Comparison of ENCODE assay signal across 10 mouse cellular contexts in the genomic region with DNA sequence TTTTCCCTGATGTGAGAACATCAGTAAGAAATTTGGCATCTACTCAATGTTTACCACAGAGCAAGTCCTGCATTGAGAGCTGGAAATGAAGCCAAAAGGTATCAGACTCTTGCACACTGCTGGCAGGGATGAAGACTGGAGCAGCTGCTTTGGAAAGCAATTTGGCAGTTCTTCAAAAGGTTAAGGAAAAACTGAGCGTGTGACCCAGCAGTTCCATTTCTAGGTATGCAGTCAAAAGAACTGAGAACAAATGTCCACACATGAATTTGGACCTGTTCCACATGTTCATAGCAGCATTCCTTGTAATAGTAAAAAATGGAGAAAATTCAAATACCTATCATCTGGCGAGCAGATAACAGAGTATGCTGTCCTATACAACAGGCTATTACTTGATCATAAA. TPM values are rescaled to one million over a fixed set of nuclear protein-coding genes. Genes with fewer than 3 reads are reported as not detected.
DNase-seq lines count a peak whose midpoint lies in the region; ATAC-seq and TF ChIP-seq lines count a peak whose summit lies in the region.
"Had no signal": no experiment of that assay in that cellular context is flagged by ENCODE, and none has a peak within 500 bp of the region (broad histone marks: within the 10 kb centered on the region; RNA-seq: fewer than 3 reads in every experiment).

No protein-coding gene starts in this region.

- H3K4me2 ChIP-seq in stomach, postnatal 0 days (replicated peaks; ENCODE audit: low read depth) = no peak overlapping the region
- H3K4me2 ChIP-seq: midbrain, embryonic 15.5 days had no signal

- H3K36me3 ChIP-seq in spleen, adult 2 months (ENCODE audit: control insufficient read depth, insufficient read depth, low read length) = no peaks in the 10 kb centered on the region
- H3K36me3 ChIP-seq in stomach, postnatal 0 days (ENCODE audit: control insufficient read depth, insufficient read depth, low read length) = no peaks in the 10 kb centered on the region
- H3K36me3 ChIP-seq: midbrain, embryonic 15.5 days had no signal

- H3K9ac ChIP-seq in stomach, postnatal 0 days (ENCODE audit: low read length) = no peak overlapping the region
- H3K9ac ChIP-seq: midbrain, embryonic 15.5 days had no signal

- no peaks in the 10 kb centered on the region for H3K27me3 ChIP-seq in spleen, adult 2 months (ENCODE audit: control insufficient read depth, insufficient read depth, low read length)
- no peaks in the 10 kb centered on the region for H3K27me3 ChIP-seq in stomach, postnatal 0 days (ENCODE audit: control insufficient read depth, insufficient read depth, low read length)
- H3K27me3 ChIP-seq: midbrain, embryonic 15.5 days had no signal

- intact Hi-C loops in heart, postnatal 10 days (cut with DNase I) = no loop called here

- H3K9me3 ChIP-seq in stomach, postnatal 0 days (ENCODE audit: control insufficient read depth, low read length) = no peaks in the 10 kb centered on the region
- H3K9me3 ChIP-seq: midbrain, embryonic 15.5 days had no signal

- H3K4me3 ChIP-seq in spleen, adult 2 months (ENCODE audit: extremely low read depth, insufficient read depth, insufficient read length) = no peak overlapping the region
- no peak overlapping the region for H3K4me3 ChIP-seq in stomach, postnatal 0 days (ENCODE audit: low read depth, low read length)
- H3K4me3 ChIP-seq: midbrain, embryonic 15.5 days had no signal

- H3K27ac ChIP-seq in spleen, adult 2 months (ENCODE audit: insufficient read depth, low read length) = peak overlapping the region; percentile 42; the same call in 1 of the 2 replicates
- no peak overlapping the region; the same call in 1 of the 2 replicates for H3K27ac ChIP-seq in stomach, postnatal 0 days (replicated peaks)
- H3K27ac ChIP-seq: midbrain, embryonic 15.5 days had no signal

- TF ChIP-seq CTCF in spleen, adult 2 months (IDR thresholded peaks at IDR 0.05; ENCODE audit: extremely low read depth, insufficient read depth, insufficient read length, insufficient replicate concordance) = no peak
- TF ChIP-seq CTCF in stomach, postnatal 0 days (IDR thresholded peaks at IDR 0.05; ENCODE audit: low read depth) = no peak

- DNase-seq in gastrocnemius, adult 8-10 months (ENCODE audit: low spot score in 2 of 2) = peak; percentile 36 to 41
- DNase-seq in gastrocnemius, postnatal 4 days (ENCODE audit: low spot score in 2 of 2) = no peak
- DNase-seq in spleen, adult 2 months (ENCODE audit: low read depth in 1 of 2, low spot score in 2 of 2) = no peak
- DNase-seq in spleen, postnatal 10 days (ENCODE audit: low spot score in 2 of 2) = no peak
- peak; percentile 55 to 66 for DNase-seq in heart, postnatal 10 days
- peak; percentile 30 for DNase-seq in stomach, postnatal 0 days (ENCODE audit: low spot score)
- DNase-seq in retina, postnatal 1 day = no peak
- no peak for DNase-seq in retina, embryonic 14.5 days (ENCODE audit: low spot score)
- DNase-seq: spleen, adult 18-20 months had no signal

- peaks cover 54% of the 10 kb centered on the region for H3K4me1 ChIP-seq in spleen, adult 2 months (ENCODE audit: control insufficient read depth, insufficient read depth, insufficient read length)
- no peaks in the 10 kb centered on the region for H3K4me1 ChIP-seq in stomach, postnatal 0 days (replicated peaks; ENCODE audit: control insufficient read depth, insufficient read depth)
- H3K4me1 ChIP-seq: midbrain, embryonic 15.5 days had no signal

- 0 out of 2 replicates have a peak, but pooled peaks have one; percentile 17 for ATAC-seq in stomach, postnatal 0 days (ENCODE audit: low FRiP score, low TSS enrichment)
- ATAC-seq: midbrain, embryonic 15.5 days had no signal

- TF ChIP-seq POLR2A in spleen, adult 2 months (IDR thresholded peaks at IDR 0.05; ENCODE audit: low read depth, low read length) = no peak

- 88% methylated on average over 2 of the region's 2 CpGs for WGBS in spleen, adult 2 months
- 35% methylated on average over 2 of the region's 2 CpGs for WGBS in stomach, postnatal 0 days

- TF ChIP-seq EP300 in stomach, postnatal 0 days (optimal IDR thresholded peaks at IDR 0.05) = no peak

RNA-seq across cellular contexts. Expression of a gene that starts 39.3 kb away (rescaled TPM):
- total RNA-seq in gastrocnemius, adult 8-10 months (2022) = 10 to 100 TPM; 29.3 to 38.2 (median 31.6) TPM
- total RNA-seq in gastrocnemius, postnatal 4 days (2021) = 10 to 100 TPM; 40.2 to 49.6 TPM
- 1.6 and 2.2 TPM in 2 replicates for polyA plus RNA-seq in spleen, adult 2 months (2012; rRNA removed)
- total RNA-seq in heart, postnatal 10 days (2021) = 10 to 100 TPM in 1 of 2 experiments, 1 to 10 TPM in 1; 9.0 to 10.4 TPM
- polyA plus RNA-seq in stomach, postnatal 0 days (2015; fragmentation: Nextera tagmentation; extraction: Ambion mirVana) = 15.5 and 16.3 TPM in 2 replicates

RNA-seq across cellular contexts. Expression of a gene that starts 47.2 kb away (rescaled TPM):
- 10 to 100 TPM; 33.4 to 46.0 (median 39.4) TPM for total RNA-seq in gastrocnemius, adult 8-10 months (2022)
- total RNA-seq in gastrocnemius, postnatal 4 days (2021) = 10 to 100 TPM; 71.1 to 82.8 TPM
- polyA plus RNA-seq in spleen, adult 2 months (2012; rRNA removed) = 24.1 and 29.9 TPM in 2 replicates
- 10 to 100 TPM; 54.4 to 56.2 TPM for total RNA-seq in heart, postnatal 10 days (2021)
- 35.7 and 36.1 TPM in 2 replicates for polyA plus RNA-seq in stomach, postnatal 0 days (2015; fragmentation: Nextera tagmentation; extraction: Ambion mirVana)

Comparison
In these comparisons a context has a peak if more than half of its experiments do, and no peak if none do; other contexts are left out.
1. DNase-seq: peak in gastrocnemius, adult 8-10 months (2 of 2), heart, postnatal 10 days (2 of 2) and stomach, postnatal 0 days (single experiment); none in gastrocnemius, postnatal 4 days (0 of 2), spleen, adult 2 months (0 of 2), spleen, postnatal 10 days (0 of 2), retina, postnatal 1 day (single experiment) and retina, embryonic 14.5 days (single experiment).